Mouse (Mus musculus): ENCODE data around the gene Fscb. TPM values are rescaled to one million over a fixed set of nuclear protein-coding genes. Genes with fewer than 3 reads are reported as not detected.

Fscb gene
- not detected for total RNA-seq (2021)
- long read RNA-seq, experiment 1: 0 reads
- long read RNA-seq, experiment 2: 0 reads

- intact Hi-C loops (cut with DNase I): no loop called here
- DNase-seq: no peak
Observed at GRCm38 (mm10) chr12:64474590-64474989, at the start of gene Fscb. Gene Fscb, minus strand, starts transcription at chr12:64474690.

DNA sequence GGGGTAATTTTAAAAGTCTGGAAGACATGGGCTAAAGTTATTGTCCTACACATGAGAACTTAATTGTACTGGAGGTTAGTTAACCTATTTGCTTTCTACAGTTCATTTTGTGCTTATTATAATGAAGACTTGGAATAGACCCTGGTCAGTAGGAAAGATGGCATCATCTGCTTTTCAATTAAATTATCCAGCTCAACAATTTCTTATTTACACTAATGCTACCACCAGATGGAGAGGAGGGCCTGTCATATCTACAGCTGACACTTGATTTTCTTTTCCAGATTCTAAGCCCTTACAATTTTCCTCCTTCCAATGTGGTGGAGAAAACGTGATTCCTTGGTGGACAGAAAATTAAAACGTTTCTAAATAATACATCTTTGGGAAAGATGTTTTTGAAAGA lies 42.3 kb upstream of the Fscb start:
- intact Hi-C loops (cut with DNase I): no loop called here
- DNase-seq: no peak

GRCm38 (mm10) chr12:64513439-64513838 lies 38.9 kb upstream of the Fscb start:
- DNase-seq: no peak
- intact Hi-C loops (cut with DNase I): no loop called here

GRCm38 (mm10) chr12:64497706-64498105 lies 23.2 kb upstream of the Fscb start:
- intact Hi-C loops (cut with DNase I): no loop called here
- DNase-seq: no peak

- DNase-seq: no peak
- intact Hi-C loops (cut with DNase I): no loop called here
Observed at GRCm38 (mm10) chr12:64473615-64474014, 875 bp downstream of the Fscb start.

DNA sequence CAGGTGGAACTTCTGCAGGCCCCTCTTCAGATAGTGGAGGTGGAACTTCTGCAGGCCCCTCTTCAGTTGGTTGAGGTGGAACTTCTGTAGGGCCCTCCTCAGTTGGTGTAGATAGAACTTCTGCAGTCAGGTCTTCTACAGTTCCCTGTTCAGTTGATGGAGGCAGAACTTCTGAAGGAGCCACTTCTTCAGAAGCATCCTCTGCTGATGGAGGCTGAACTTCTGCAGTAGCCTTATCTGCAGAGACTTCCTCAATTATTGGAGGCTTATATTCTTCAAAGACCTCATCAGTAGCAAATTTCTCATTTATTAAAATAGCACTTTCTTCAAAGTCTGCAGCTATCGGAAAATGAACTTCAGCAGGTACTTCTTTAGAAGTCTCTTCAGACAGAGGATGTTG lies 1.4 kb downstream of the Fscb start:
- intact Hi-C loops (cut with DNase I): no loop called here
- no peak for DNase-seq

DNA sequence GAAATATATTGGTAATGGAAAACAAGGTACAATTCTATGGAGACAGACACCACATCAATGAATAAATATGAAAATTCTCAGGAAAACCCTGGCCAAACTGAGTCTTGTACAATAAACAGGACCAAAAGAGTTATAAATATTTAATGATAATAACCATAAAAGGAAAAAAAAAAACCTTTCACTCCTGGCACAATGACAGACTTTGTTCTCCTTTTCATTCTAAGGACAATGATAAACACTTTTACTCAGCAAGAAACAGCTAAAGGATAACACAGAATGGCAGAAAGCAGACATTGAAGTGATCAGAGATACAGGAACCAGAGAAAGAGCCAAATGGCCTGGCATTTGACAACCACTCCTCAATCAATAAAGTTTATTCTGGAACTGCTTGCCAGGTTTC lies 19.3 kb downstream of the Fscb start:
- DNase-seq: no peak
- intact Hi-C loops (cut with DNase I): no loop called here

DNA sequence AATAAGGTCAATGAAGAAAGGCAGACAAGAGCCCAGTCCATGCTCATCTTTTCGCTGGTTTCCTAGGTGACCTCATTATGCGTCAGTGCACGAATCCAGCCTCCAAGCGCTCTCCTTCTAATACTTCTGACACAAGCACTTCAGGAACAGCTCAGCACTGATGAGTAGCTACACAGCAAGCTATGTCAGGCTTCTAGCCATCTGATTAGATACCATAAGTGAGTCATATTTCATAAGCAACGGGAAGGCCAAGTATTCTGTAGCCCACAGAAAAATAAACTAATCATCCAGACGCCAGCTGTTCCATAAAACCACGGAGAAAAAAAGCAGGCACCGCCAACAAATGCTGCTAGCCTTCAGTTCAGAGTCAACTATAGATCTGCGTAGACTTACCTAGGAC lies 24.6 kb downstream of the Fscb start:
- intact Hi-C loops (cut with DNase I): no loop called here
- DNase-seq: no peak

- intact Hi-C loops (cut with DNase I): no loop called here
- DNase-seq: no peak
Observed at GRCm38 (mm10) chr12:64436675-64437074, 37.8 kb downstream of the Fscb start.
